Mouse (Mus musculus) hematopoietic stem cell, adult 5-6 weeks (primary cell): ENCODE measurements at regions not wholly inside any gene's neighbourhood (a gene's known extent, or its start where the extent isn't known, plus 50 kb on each side); places are given as distances from the start of the nearest gene placed in this dataset.

Experiments used
- ATAC-seq, 2 experiments: fragments of 125-278 bp in 1 of 2; replicated peaks in 1 of 2; 2 replicates each; pipeline ENCODE4 v1.8.0; 2016 to 2017; ENCODE audit warnings: inconsistent platforms in 2 of 2, mild to moderate bottlenecking in 2 of 2, moderate number of reproducible peaks in 2 of 2, low read depth in 1 of 2, moderate TSS enrichment in 1 of 2; ENCODE audit not compliant: low FRiP score in 2 of 2, poor library complexity in 2 of 2, severe bottlenecking in 2 of 2, insufficient read depth in 1 of 2, low TSS enrichment in 1 of 2

DNA sequence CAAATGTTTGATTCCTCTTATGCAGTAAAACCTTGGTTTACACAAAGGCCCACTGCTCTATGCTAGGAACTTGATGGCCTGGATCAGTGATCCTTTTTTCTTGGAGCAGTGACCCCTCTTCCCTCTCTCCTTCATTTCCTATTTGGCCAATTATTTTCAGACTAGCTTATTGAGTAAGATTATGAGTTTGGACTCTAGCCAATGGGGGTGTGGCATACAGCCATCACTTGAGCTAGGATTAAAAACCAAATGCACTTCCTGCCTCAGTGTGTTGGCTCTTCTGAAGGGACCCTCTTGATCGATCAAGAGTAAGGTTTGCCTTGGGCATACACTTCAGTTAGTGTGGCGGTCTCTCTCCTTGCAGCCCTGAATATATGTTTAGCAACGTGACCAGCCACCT lies 1172.6 kb upstream of the Gulo start:
- 0 out of 4 replicates have a peak, but pooled peaks of 1 of the 2 experiments have one; percentile 17 for ATAC-seq

DNA sequence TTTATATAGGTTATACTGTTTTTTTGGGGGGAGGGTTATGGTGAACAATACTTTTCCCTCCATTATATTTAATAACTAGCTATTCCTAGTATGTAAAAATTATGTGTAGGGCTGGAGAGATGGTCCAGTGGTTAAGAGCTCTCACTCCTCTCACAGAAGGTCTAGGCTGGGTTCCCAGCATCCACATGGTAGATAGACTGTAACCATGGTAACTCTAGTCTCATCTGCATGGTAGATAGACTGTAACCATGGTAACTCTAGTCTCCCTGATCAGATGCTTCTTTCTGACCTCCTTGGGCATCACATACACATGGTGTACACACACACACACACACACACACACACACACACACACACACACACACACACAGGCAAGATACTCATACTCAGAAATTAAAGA lies 1170.5 kb upstream of the Gulo start:
- ATAC-seq = no peak

DNA sequence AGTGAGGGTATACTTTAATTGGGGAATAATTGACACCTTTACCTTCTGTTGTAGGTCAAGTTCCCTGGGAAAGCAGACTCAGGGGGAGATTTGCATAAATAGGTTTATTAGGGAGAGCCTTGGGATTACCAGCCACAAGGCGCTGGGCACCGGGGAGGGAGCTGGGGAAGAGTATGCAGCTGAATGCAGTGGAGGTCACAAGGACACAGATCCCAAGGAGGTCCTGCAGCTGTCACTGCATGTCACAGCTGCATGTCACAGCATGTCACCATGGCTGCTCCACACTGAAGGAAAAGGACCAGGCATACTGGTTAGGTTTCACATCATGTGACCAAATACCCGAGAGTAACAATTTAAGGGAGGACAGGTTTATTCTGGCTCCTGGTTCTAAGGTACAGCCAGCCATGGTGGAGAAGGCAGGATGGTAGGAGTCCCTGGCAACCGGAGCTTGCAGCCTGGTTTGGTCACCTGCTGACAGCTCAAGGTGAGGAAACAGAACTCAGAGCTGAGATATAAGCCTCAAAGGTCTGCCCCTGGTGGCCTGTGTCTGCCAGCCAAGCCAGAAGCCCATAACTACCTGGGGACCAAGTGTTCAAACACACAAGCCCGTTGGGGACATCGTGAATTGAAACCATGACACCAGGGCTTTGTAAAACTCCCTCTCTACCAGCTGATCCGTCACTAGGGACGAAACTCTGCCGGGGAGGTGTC lies 1169.5 kb upstream of the Gulo start:
- ATAC-seq = no peak

DNA sequence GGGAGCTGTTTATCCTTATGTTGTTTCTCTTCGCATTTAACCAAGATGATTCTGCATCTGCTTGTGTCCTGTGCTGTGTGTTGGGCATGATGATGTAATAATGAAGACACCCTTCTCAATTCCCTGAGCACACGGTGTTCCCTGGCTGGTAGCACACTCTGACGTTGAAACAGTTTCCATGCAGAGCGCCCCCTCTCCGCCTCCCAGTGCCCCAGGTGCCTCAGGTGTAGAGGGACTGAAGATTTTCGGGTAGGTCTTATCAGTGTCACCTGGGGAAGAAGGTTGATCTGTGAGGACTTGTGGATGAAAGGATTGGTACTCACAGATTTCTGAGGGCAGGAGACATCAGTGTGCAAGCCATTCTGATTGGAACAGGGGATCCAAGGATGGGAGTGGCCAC lies 1167.7 kb upstream of the Gulo start:
- ATAC-seq = no peak

DNA sequence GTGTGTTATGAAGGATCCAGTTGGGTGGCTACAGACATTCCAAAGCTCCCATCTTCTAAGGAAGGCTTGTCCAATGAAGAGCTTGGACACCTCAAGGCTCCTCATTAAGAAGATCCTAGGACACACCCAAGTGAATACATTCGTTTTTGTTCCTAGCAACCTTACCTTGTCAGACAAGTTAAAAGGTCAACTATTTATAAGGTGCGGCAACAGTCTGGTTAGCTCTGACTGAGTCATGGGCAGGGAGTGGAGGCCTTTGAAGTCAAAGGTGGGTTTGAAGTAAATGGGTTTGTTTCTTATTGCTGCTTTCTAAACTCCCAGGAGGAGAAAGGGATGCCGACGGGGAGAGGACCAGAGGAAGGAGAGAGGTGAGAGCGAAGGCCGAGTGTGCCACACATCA lies 1167.1 kb upstream of the Gulo start:
- no peak for ATAC-seq

DNA sequence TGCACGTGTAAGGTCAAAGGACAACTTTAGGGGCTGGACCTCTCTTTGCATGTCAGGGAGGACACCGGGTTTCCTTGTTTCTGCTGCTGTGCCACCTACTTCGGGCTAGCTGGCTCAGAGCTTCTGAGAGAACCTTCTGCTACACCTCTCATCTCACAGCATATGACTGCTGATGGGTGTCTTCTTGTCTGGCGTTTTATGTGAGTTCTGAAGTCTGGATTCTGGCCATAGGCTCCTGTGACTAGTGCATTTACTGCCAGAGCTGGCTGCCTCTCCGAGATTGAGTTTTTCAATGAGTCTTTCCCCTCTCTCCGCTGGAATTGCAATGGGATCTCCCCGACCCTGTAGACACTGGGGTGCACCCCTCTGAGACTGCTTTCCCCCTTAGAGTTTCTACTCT lies 1165.9 kb upstream of the Gulo start:
- ATAC-seq = no peak

DNA sequence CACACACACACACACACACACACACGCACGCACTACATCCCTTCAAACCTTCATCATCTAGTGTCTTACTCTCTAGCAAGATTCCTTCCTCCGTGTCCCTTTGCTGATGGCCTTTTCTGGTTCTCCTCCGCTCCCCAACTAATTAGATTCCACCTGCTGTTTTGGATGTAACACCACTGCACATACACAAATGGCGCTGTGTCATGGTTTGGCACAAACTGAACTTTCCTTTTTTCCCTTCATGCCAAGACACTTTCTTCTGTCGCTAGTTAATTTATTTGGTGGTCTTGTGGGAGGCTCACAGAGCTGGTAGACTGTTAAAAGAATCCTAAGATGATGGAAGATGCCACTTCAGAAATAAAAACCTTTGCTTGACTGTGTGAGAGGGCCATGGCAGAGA lies 1161.8 kb upstream of the Gulo start:
- ATAC-seq = no peak

DNA sequence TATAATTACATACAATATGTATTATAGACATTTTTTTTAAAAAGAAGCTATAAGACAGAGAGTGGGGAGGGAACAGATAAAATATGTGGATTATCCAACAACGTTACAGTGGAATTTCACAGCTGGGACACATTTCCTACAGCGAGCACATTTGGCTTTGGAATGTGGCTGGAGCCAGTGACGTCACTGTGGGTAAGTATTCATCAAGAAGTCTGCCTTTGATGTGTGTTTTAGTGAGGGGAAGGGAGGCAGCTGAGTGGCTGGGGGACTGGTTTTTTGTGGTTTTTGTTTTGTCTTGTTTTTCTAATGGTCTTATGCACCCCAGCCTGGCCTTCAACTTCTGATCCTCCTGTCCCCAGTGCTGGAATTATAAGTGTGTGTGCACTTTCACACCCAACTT lies 1161.2 kb upstream of the Gulo start:
- no peak for ATAC-seq

DNA sequence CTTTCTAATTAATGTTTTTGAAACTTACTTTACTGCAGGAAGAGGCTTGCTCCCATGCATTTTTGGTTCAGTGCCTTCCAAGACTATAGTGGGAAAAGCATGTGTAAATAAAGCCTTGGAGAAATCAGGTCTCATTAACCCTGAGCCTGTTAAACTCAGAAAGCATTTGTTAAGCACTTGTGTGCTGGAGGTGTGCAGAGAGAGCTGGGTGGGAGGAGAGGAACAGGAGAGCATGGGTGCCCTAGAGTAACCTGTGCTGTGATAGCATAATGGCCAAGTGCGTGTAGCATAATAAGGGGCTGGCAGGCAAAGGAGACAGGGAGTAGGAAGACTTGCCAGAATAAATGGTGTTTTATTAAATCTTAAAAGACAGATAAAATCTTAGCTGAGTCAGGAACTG lies 1160.2 kb upstream of the Gulo start:
- no peak for ATAC-seq

DNA sequence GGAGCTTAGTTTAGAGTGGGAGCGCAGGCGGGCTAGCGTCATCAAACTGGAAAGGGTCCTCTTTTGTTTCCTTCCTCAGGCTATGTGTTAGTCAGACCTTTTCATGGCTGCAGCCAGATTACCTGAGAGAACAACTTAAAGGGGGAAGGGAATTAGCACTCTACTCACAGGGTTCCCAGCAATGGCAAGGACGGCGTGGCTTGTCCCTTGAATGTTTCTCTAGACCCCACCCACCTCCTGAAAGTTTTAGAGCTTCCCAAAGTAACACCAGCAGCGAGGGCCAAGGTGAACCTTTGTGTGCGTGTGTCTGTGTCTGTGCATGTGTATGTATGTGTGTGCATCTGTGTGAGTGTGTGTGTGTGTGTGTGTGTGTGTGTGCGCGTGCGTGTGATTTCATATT lies 1151.0 kb upstream of the Gulo start:
- no peak for ATAC-seq

DNA sequence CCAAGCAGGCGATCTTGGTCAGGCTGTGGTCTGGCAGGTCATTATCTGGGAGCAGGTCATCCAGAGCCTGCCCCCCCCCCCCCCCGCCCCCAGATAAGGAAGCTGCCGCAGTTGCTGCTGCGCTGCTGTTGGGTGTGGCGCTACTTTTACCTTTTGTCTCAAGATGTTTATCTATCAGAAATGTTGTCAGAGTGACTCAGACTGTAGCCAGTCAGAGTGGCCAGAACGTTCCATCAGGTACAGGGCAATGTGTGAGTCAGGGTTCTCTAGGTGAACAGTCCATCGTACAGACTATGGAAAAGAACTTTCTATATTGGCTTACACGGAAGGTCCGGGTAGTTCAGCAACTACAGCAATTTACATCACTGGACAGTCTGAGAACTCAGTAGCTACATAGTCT lies 1149.9 kb upstream of the Gulo start:
- ATAC-seq = no peak

DNA sequence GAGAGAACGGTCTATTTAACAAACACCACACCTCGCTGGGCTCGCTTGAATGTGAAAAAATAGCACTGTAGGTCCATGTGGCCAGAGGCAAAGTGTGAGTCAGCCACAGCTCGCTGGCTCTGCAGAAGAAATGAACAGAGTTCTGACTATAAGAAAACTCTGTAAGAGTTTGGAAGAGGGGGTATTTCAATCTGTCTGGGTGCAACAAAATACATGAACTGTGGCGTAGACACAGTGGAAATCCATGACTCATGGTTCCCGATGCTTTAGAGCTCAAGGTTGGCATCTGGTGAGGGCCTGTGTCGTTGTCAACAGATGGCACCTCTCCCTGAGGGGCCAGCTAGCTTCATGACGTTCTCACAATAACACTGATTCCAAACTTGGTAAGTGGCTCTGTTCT lies 1147.4 kb upstream of the Gulo start:
- ATAC-seq = no peak

DNA sequence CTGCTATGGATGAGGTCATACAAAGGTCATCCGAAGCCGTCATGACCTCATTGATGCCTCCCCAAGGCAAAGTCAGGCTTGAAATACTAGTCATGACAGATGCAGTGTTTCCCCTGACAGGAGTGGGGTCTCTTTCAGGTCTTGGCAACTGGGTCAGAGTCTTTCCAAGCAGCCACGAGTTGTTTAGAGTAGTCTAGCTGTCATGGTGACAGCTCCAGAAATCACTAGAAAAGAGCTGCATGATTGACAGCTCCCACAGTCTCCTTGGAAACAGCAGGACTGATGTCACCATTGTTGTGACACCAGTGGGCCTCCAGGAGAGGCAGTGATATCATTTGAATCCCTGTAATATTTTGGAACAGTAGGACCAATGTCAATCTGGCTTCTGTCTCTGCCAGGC lies 1144.6 kb upstream of the Gulo start:
- no peak for ATAC-seq

DNA sequence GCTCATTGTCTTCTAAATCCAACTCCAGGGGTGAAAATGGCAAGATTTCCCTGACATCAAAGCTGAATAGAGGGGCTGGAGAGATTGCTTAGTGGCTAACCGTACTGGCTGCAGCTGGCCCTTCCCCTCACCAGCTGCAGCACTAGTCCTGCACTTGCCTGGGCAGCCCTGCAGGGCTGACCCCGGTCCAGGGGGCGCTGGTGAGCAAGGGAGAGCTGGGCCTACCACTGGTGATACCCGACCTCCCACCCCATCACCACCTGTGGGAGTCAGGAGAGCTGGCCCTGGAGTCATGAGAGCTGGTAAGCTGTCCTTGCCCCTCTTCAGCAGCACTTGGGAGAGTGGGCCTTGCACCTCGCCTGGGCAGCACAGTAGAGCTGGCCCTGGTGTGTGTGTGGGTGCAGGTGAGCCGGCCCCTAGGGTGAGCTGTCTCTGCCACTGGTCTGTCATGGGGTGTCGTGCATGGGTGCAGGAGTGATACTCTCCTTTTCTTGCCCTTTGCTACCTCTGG lies 1141.0 kb upstream of the Gulo start:
- ATAC-seq = 0 out of 4 replicates have a peak, but pooled peaks of 1 of the 2 experiments have one; percentile 39

DNA sequence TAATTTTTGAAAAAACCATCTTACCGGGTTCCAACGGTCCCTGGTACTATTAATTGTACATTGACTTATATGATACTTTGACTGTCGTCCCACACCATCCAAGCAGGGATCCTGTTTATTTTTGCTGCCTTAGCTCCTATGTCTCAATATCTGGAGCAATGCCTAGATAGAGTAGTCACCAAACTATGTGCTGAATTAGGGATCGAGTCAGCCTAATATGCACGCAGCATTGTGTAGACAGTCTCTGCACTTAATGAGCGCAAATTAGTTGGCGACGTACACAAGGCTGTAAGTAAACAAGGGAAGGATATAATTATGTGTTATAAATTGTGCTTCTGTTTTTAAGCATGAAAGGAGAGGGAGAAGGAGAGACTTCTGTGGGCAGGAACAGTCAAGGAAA lies 1140.1 kb upstream of the Gulo start:
- ATAC-seq = no peak

DNA sequence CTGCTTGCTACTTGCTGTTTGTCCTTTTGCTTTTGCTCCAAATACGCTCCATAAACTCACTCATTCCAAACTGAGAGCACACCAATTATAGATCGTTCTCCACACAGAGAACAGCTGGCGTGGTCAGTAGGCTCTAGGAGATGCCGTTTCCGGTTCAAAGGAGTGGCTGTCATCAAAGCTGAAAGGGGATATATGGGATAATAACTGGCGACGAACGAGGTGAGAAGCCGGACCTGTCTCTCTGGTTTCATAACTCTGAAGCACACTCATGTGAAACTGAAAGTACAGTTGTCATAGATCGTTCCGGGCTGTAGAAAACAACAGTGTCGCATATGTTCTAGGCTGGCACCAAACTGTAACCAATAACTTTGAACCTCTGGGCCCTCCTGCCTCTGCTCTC lies 1137.6 kb upstream of the Gulo start:
- no peak for ATAC-seq

DNA sequence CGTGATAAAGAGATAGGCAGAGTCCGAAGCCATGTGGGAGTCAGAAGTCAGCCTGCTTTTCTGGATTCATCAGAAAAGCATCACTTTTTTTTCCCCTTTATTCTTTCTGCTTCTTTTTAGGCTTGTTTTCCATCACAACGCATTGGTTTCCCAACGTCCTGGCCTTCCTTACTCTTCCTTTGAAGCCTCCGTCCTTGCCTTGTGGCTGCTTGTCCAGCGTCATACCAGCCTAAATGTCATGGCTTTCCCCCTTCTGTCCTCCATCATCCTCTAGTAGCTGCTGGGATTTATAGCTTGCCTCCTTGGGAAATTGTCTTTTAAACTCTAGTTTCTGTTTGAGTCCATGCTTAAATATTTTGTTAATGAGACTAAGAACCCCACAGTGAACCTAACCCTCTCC lies 1136.0 kb upstream of the Gulo start:
- no peak for ATAC-seq

DNA sequence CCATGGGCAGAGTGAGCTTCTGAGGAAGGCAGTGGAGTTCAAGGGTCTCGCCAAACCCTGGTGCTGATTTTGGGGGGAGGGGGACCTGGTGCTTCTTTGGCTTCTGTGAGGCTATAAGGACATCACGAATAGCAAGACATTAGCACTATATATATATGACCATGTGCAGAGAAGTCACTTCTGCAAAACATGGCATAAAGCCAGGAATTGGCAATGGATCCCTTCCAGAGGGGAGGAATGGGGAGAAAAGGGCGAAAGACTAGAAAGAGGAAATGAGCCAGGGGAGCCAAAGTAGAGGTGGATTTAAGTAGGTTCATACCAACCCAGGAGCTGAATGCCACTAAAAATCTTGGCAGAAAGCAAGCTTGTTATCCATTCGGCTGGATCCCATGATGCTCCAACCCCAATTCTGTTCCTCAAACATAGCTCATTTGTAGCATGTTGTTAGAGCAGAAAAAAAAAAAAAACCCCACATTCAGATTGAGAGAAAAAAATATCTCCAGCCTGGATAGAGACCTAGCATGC lies 1135.5 kb upstream of the Gulo start:
- no peak for ATAC-seq

DNA sequence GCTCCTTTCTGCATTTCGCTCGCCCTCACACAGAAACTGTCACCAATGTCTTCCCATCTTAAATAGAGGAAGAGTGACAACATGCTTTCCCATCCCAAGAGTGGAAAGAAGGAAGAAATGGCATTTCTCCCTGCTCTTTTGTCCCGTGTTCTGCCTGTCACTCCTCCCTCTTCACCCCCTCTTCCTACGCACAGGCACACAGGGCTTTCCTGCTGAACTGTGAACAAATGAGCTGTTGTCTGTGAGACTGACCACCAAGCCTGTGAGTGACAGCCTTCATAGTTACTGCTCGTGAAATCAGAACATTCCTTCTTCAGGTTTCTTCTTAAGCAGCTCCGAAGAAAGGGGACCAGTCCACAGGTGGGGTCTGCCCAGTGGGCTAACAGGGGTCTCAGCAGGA lies 1134.8 kb upstream of the Gulo start:
- ATAC-seq = no peak
